Mouse (Mus musculus) gastrocnemius, postnatal 4 days (tissue): ENCODE data around the gene Lgals3bp. TPM values are rescaled to one million over a fixed set of nuclear protein-coding genes. Genes with fewer than 3 reads are reported as not detected.
"Not testable (repeated sequence)": the region's sequence is repeated elsewhere in the genome, so short reads cannot be mapped to it uniquely, and the experiment has no call there.

Experiments used
- DNase-seq, 2 experiments: peaks; one replicate each; pipeline ENCODE4 v3.0.0; 2021 to 2022; ENCODE audit warnings: low spot score in 2 of 2, mixed read lengths in 2 of 2
- total RNA-seq, 2 experiments: library from RNA; stranded (reverse); gene quantifications; 2 replicates each; pipeline ENCODE4 v1.2.3; 2021

Lgals3bp gene
- total RNA-seq, 2 experiments from 2014 or later, result 16.3 to 19.6 TPM

- peak in 1 of 2 experiments; percentile 11 for DNase-seq
These were observed 2.3 kb upstream of the Lgals3bp start for GRCm38 (mm10) chr11:118403951-118404899.

GRCm38 (mm10) chr11:118403183-118403582 is 1.3 kb upstream of the Lgals3bp start:
- DNase-seq, result no peak

- peak in 1 of 2 experiments; percentile 12 for DNase-seq
These were observed 697 bp downstream of the Lgals3bp start for GRCm38 (mm10) chr11:118401195-118401594.

- DNase-seq, result peak in 1 of 2 experiments; percentile 20
These were observed 1.3 kb downstream of the Lgals3bp start for GRCm38 (mm10) chr11:118400566-118400936.

- peak in 1 of 2 experiments; percentile 11 for DNase-seq
These were observed 1.9 kb downstream of the Lgals3bp start for GRCm38 (mm10) chr11:118399891-118400565.

- peak in 1 of 2 experiments; percentile 17 for DNase-seq
These were observed 3.9 kb downstream of the Lgals3bp start for GRCm38 (mm10) chr11:118397806-118398530.

GRCm38 (mm10) chr11:118394538-118394937 is 7.4 kb downstream of the Lgals3bp start:
- peak in 1 of 2 experiments; percentile 14 for DNase-seq

GRCm38 (mm10) chr11:118393991-118394390 is 7.9 kb downstream of the Lgals3bp start:
- no peak for DNase-seq

- DNase-seq, result peak in 1 of 2 experiments; percentile 15
These were observed 14.1 kb downstream of the Lgals3bp start for GRCm38 (mm10) chr11:118387816-118388215.

- DNase-seq, result peak; percentile 89 to 91
These were observed 22.5 kb downstream of the Lgals3bp start for GRCm38 (mm10) chr11:118379251-118380009.

GRCm38 (mm10) chr11:118378656-118379055 is 23.2 kb downstream of the Lgals3bp start:
- no peak for DNase-seq

- not testable (repeated sequence) for DNase-seq
These were observed 25.6 kb downstream of the Lgals3bp start for GRCm38 (mm10) chr11:118376323-118376722.

- peak in 1 of 2 experiments; percentile 16 for DNase-seq
These were observed 26.0 kb downstream of the Lgals3bp start for GRCm38 (mm10) chr11:118375881-118376280.

GRCm38 (mm10) chr11:118375461-118375860 is 26.4 kb downstream of the Lgals3bp start:
- no peak for DNase-seq

GRCm38 (mm10) chr11:118375006-118375405 is 26.9 kb downstream of the Lgals3bp start:
- no peak for DNase-seq

GRCm38 (mm10) chr11:118374506-118374905 is 27.4 kb downstream of the Lgals3bp start:
- no peak for DNase-seq

GRCm38 (mm10) chr11:118372641-118373040 is 29.3 kb downstream of the Lgals3bp start:
- no peak for DNase-seq

GRCm38 (mm10) chr11:118371876-118372275 is 30.0 kb downstream of the Lgals3bp start:
- DNase-seq, result no peak

GRCm38 (mm10) chr11:118369657-118370056 is 32.2 kb downstream of the Lgals3bp start:
- no peak for DNase-seq

- DNase-seq, result no peak
These were observed 32.6 kb downstream of the Lgals3bp start for GRCm38 (mm10) chr11:118369251-118369650.
